Mouse (Mus musculus): Measurements from ENCODE around the gene Krtap26-1. TPM values are rescaled to one million over a fixed set of nuclear protein-coding genes. Genes with fewer than 3 reads are reported as not detected.

Gene Krtap26-1
- polyA plus RNA-seq, 1 experiment from 2014 or later = not detected

DNA sequence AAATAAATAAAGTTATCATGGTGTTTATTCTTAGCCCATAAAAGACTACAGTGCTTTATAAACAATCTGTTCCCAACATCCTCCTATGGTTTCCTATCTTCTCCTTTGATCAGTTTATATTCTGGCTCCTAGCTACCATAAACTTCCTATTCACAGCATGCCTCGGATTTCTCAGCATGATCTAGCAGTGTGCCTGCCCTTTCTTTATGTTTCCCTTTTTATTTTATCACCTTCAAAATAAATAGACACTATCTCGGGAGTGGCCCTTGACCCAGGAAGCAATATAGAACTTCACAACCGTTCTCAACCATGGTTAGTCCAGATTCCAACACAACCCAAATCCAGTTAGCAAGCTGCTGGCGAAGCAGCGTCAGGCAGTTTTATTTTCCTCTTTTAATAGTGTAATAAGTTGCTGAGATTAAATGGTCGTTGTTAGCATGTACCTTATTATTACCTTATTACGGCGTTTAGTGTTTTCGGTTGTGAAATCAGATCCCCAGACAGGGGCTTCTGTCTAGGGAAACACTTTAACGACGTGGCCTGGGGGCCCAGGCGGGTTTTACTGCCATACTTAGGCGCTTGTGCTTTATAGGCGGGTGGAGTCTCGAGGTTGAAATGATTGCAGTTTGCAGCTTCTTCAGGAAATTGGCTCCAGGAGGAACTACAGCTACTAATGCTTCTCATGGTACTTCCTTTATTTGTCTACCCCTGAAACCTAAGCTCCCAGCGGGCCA lies 47.9 kb downstream of the Krtap26-1 start:
- Histone ChIP-seq H3K4me2 (ENCODE audit: low read length) (no peak overlapping the region), H3K36me3 (ENCODE audit: control insufficient read depth, insufficient read depth, low read length) (no peaks in the 10 kb centered on the region), H3K4me3 (ENCODE audit: low read length) (no peak overlapping the region), H3K4me1 (ENCODE audit: control insufficient read depth, insufficient read depth, low read depth, low read length) (no peaks in the 10 kb centered on the region), H3K9ac (ENCODE audit: low read depth, low read length) (no peak overlapping the region), H3K9me3 (ENCODE audit: control insufficient read depth, low read length) (no peaks in the 10 kb centered on the region), H3K27ac (ENCODE audit: low read depth, low read length) (no peak overlapping the region), H3K27me3 (replicated peaks; ENCODE audit: control insufficient read depth, insufficient read depth, low read length) (no peaks in the 10 kb centered on the region)
- ATAC-seq = no peak
- 67% methylated on average over 16 of the region's 16 CpGs for WGBS

Other genes with a start within 250 kb of the Krtap26-1 start
- not detected in 2 replicates for gene Cldn17, start 140.8 kb downstream of the Krtap26-1 start, polyA plus RNA-seq (2015; fragmentation: Nextera tagmentation; extraction: Ambion mirVana)
- not detected in 2 replicates for gene Cldn8, start 84.6 kb downstream of the Krtap26-1 start, polyA plus RNA-seq (2015; fragmentation: Nextera tagmentation; extraction: Ambion mirVana)
- not detected in 2 replicates for gene Krtap24-1, start 35.5 kb downstream of the Krtap26-1 start, polyA plus RNA-seq (2015; fragmentation: Nextera tagmentation; extraction: Ambion mirVana)
- not detected in 2 replicates for gene 2310079G19Rik, start 20.1 kb downstream of the Krtap26-1 start, polyA plus RNA-seq (2015; fragmentation: Nextera tagmentation; extraction: Ambion mirVana)
- gene Krtap27-1, start 23.9 kb upstream of the Krtap26-1 start, polyA plus RNA-seq (2015; fragmentation: Nextera tagmentation; extraction: Ambion mirVana) = not detected in 2 replicates
- not detected in 2 replicates for gene 2310061N02Rik, start 60.2 kb upstream of the Krtap26-1 start, polyA plus RNA-seq (2015; fragmentation: Nextera tagmentation; extraction: Ambion mirVana)
- gene Krtap13-1, start 81.1 kb upstream of the Krtap26-1 start, polyA plus RNA-seq (2015; fragmentation: Nextera tagmentation; extraction: Ambion mirVana) = not detected in 2 replicates
- not detected in 2 replicates for gene Krtap13, start 103.8 kb upstream of the Krtap26-1 start, polyA plus RNA-seq (2015; fragmentation: Nextera tagmentation; extraction: Ambion mirVana)
- gene 2310034C09Rik, start 111.1 kb upstream of the Krtap26-1 start, polyA plus RNA-seq (2015; fragmentation: Nextera tagmentation; extraction: Ambion mirVana) = not detected in 2 replicates
- not detected in 2 replicates for gene 2310057N15Rik, start 126.4 kb upstream of the Krtap26-1 start, polyA plus RNA-seq (2015; fragmentation: Nextera tagmentation; extraction: Ambion mirVana)
- gene Gm5965, start 130.1 kb upstream of the Krtap26-1 start, polyA plus RNA-seq (2015; fragmentation: Nextera tagmentation; extraction: Ambion mirVana) = not detected in 2 replicates
- gene Gm20741, start 164.4 kb upstream of the Krtap26-1 start, polyA plus RNA-seq (2015; fragmentation: Nextera tagmentation; extraction: Ambion mirVana) = not detected in 2 replicates
- 0.25 TPM in 1 of 2 replicates, not detected in the other for gene Krtap15, start 172.4 kb upstream of the Krtap26-1 start, polyA plus RNA-seq (2015; fragmentation: Nextera tagmentation; extraction: Ambion mirVana)
- not detected in 2 replicates for gene Krtap14, start 178.3 kb upstream of the Krtap26-1 start, polyA plus RNA-seq (2015; fragmentation: Nextera tagmentation; extraction: Ambion mirVana)
- not detected in 2 replicates for gene Krtap19-1, start 221.6 kb upstream of the Krtap26-1 start, polyA plus RNA-seq (2015; fragmentation: Nextera tagmentation; extraction: Ambion mirVana)
- gene Krtap19-2, start 226.5 kb upstream of the Krtap26-1 start, polyA plus RNA-seq (2015; fragmentation: Nextera tagmentation; extraction: Ambion mirVana) = not detected in 2 replicates
- gene Krtap19-3, start 230.2 kb upstream of the Krtap26-1 start, polyA plus RNA-seq (2015; fragmentation: Nextera tagmentation; extraction: Ambion mirVana) = not detected in 2 replicates
- not detected in 2 replicates for gene Krtap19-4, start 237.3 kb upstream of the Krtap26-1 start, polyA plus RNA-seq (2015; fragmentation: Nextera tagmentation; extraction: Ambion mirVana)
- not detected in 2 replicates for gene Krtap19-5, start 248.7 kb upstream of the Krtap26-1 start, polyA plus RNA-seq (2015; fragmentation: Nextera tagmentation; extraction: Ambion mirVana)

Measured in hindbrain, embryonic 16.5 days (tissue).